Mouse (Mus musculus) adrenal gland, adult (tissue): ENCODE results near the gene Cct7.
"Not testable (repeated sequence)": the region's sequence is repeated elsewhere in the genome, so short reads cannot be mapped to it uniquely, and the experiment has no call there.

Source experiments
- DNase-seq, 2 experiments: peaks; one replicate each; pipeline ENCODE4 v3.0.0; 2022 to 2023; ENCODE audit warnings: low spot score in 1 of 2; ENCODE audit not compliant: inconsistent age in 2 of 2

Cct7 gene

DNA sequence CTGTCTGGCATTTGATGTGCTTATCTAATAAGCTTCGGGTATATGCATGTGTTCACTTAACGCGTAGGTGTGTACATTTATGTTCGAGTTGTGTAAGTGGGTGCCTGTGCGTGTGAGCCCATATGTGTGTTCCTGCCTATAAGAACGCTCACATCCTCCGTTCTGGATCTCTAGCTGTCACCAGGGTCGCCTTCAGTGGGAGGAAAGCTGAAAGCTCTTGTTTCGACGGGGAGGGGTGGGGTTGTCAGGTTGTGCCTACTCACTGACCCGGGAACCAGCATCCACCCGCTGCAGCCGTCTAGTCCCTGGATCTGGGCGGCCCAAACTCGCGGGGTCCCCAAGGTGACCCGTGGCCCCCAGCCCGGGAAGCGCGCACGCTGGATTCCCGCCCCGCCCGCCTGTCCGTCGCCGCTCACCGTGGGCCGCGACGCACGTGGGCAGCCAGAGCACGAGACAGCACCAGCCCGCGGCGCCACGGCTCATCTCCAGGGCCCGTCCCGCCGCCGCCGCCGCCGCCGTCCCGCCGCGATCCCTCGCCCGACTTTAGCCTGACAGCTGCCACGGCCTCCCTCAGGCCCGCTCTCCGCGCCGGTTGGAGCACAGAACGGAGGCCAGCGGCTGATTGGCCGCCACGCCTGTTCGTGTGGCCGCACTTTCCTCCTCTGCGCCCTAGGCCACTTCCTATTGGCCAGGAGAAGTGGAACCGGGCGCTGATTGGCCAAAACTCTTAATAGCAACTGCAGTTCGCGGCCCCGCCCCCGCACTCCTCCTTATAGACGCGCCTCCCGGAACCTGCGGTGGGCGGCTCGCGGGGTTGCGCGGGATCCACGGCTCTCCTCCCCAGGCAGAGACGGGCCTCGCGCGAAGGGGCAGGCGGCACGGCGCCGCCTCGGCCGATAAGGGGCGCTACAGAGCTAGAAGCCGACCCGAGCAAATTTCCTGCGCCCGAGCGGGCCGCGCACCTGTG is at the start of gene Cct7:
Cct7 (plus strand) TSS at position 818 of the 967 bp plus-strand sequence.
- peak; percentile 99 for DNase-seq

DNA sequence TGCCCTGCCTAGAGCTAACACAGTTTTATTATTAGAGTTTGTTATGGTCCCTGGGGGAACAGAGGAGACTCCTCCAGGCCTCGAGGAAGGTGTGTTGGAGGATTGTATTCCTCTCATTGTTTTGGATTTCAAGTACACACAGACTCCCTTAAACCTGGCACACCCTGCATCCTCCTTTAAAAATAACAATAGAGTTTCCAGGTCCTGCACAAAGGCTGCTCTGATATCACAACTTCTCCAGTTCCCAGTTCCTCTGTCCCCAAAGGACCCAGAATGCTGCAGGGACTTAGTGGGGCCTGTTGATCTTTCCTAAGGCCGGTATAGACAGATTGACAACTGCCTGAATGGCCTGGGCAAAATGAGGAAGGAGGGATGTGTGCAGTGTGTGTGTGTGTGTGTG is 48.7 kb upstream of the Cct7 start:
- DNase-seq: no peak

DNA sequence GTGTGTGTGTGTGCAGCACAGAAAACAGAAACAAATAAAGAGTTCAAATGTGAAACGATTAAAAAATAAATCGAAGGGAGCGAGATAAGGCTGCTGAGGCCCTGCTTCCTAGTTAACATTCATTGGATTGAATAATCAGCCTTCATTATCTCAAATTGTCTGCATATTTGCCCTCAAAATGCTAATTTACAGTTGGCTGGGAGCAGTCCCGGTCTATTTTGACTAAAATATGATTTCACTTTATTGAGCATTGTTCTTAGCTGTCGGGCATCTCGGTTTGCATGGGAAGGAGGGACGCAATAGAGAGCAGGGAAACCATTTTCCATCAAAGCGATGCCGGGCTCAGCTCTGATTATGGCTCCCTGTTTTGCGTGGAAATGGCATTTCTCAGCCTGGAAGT is 48.3 kb upstream of the Cct7 start:
- no peak for DNase-seq

DNA sequence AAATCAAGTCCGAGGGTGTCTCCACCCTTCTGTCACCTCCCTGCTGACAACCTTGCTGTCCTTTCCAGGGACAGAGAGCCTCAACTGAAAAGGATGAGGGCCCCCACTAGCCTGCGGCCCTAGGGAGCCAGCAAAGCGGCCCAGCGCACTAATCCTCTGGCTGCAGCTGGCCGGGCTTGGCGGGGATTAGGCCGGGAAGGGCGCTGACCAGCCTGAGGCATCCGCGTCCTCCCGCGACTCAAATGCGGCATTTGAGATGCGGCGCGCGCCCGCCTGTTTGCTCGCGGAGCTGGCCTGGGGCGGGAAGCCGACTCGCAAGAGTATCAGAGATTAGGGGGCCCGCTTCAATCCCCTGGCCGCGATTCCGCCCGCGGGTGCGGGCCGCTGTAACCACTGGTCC is 42.3 kb upstream of the Cct7 start:
- no peak for DNase-seq

DNA sequence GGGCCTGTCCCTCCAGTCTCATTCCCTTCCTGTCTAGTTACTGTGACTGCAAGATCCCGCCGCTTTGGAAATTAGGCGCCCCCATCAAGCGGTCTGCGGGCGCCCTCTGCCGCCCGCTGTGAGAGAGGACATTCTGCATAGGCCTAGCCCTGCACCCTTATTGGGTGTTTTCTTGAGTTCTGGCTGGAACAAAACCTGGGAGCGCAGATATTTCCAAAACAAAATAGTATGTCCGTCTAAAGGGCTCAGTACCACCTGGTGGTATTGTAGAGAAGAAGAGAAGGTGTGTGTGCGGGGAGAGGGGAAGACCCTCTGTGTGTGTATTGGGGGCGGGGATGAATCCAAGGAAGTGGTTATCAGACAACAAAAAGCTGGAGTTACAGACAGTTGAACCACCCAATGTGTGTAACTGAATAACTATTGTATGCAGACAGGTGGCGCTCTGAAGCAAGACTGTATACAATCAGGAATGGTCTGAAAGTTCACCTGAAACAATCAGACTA is 40.5 kb upstream of the Cct7 start:
- DNase-seq: peak; percentile 49 to 78

DNA sequence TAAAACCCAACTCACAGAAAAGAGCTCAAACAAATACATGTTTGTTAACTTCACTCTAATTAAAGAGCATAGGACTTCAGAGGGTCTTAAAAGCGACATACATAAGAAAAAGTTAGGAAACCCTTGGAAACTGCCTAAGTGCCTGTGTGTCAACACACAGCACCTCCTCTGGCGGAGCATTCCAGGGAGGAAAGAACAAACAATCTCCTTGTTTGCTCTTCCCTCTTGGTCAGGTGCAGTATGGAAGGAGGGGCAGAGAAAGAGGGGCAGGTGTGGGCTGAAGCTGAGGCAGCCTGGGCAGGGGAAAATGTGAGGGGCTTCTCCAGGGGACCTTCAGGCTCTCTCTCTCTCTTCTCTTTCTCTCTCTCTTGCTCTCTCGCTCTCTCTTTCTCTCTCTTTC is 35.5 kb upstream of the Cct7 start:
- DNase-seq: no peak

DNA sequence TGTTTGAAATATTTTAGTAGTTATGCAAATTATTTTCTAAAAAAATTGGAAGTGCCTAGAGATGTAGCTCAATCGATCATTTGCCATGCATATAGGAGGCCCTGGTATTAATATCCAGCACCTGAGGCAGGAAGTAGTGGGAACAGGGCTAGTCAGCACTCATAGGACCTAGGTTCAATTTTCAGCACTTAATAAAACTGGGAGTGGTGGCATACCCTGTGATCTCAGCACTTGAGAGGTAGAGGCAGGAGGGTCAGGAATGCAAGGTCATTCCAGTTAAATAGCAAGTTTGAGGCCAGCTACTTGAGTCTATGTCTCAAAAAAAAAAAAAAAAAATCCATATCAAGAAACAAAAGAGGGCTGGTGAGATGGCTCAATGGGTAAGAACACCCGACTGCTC is 32.2 kb upstream of the Cct7 start:
- no peak for DNase-seq

DNA sequence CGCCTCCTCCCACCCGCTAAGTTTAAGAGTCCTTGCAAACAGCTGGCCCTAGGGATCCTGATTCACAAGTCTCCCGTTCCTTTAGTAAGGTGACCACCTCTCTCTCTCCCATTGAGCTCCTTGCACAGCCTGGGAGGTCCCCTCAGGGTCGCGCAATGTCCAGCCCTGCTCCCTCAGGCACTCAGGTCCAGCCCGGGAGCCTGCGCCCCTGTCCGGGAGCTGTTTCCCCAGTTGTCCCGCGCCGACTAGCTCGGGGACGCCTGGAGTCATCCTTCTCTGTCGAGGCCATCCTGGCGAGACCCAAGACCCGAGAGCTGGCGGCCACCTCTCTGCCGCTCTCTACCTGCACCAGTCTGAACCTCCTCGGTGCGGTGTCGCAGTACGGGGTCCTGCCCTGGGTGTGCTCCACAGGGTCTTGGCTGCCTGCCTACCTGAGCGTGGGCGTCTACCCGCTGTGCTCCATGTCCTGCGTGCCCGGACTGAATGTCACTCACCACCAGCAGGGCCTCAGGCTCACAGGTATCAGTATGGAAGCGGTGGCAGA is 27.4 kb upstream of the Cct7 start, which contains the start of gene Noto:
Noto (plus strand) TSS at position 51 of the 544 bp plus-strand sequence.
- peak in 1 of 2 experiments; percentile 58 for DNase-seq

DNA sequence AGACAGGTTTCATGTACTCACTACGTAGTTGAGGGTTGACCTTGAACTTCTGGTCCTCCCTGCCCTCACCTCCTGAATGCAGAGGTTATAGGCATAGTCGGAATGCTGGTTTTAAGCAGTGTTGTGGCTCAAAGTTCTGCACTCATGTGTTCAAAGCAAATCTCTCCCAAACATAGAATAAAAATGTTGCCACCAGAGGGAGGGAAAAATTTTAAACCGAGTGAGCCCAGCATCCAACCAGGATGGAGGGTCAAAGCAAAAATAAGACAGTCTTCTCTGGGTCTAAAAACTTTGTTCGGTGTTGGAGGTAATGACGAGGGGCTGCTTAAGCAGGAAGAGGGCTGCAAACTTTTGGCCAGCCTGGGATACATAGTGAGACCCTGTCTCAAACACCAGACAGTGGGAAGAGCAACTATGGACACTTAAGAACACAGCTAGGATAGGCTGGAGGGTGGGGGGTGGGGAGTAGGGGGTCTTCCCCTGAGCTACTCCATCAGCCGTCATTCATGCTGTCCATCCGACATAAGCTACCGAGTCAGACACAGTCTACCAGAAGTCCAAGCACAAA is 20.0 kb upstream of the Cct7 start:
- peak in 1 of 2 experiments; percentile 35 for DNase-seq

DNA sequence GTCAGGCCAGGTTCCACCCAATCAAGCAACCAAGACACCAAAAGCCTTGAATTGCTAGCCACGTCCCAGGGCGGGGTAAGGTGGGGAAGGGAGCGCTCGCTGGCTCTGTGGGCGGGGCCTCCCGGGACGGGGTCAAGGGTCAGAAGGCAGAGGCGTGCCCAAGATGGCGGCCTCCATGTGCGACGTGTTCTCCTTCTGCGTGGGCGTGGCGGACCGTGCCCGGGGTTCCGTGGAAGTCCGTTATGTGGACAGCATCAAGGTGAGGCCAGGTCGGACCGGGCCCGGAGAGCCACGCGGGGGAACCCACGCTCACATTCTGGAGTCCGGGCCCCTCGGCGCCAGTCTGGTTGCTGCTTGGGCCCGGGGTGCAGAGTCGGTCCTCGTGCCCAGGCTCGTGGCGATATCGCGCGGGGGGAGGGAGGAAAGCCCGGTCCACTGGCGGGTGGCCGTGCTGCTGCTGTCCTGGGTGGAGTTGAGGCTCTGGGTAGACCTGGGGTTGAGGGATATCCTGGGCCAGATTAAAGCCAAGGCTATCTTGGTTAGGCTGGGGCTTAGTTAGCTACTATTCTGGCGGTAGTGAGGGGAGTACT is 19.4 kb upstream of the Cct7 start, which contains the start of gene Smyd5:
Smyd5 (plus strand) TSS at position 148 of the 590 bp plus-strand sequence.
- DNase-seq: peak; percentile 90 to 97

DNA sequence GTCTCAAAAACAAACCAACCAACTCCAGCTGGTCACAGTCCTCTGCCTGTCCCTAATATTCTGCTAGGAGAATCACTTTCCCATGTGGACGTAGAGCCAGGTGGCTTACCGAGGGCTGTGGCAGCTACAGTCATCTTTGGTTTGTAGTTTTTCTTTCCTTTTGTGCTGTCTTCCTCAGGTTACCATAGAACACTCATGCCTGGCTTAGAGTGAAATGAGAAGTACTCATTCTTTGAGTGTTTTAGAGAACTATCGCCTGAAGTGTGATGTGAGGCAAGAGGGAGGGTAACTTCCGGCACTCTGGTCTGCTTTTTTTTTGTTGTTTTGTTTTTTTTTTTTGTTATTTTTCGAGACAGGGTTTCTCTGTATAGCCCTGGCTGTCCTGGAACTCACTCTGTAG is 17.4 kb upstream of the Cct7 start:
- no peak for DNase-seq

DNA sequence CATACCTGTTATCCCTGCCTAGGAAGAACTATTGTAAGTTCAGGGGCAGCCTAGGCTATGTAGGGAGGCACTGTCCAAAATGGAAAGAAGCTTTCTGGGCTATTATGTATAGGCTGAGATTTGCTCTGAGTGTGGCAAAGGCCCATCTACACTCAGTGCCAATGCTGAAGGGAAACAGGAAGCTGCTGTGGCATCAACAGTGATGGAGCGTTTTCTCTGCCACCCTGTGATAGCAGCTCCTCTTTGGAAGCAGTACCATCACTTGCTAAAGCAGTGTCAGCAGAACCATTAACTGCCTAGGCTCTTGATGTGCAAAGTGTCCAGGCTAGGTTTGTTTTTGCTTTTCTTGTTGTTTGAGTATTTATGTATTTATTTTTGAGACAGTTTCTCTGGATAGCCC is 15.1 kb upstream of the Cct7 start:
- DNase-seq: no peak

DNA sequence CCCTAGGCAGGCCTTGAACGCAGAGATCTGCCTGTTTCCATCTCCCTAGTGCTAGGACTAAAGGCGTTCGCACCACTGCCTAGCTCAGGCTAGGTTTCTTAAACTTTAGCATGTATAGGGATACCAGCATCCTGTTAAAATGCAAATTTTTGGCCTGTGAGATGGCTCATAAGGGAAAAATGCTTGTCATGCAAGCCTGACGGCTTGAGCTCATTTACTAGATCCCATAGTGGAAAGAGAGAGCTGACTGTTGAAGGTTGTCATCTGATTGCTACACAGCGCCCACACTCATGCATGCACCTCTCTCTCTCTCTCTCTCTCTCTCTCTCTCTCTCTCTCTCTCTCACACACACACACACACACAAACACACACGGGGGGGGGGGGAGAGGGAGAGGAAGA is 14.7 kb upstream of the Cct7 start:
- no peak for DNase-seq

DNA sequence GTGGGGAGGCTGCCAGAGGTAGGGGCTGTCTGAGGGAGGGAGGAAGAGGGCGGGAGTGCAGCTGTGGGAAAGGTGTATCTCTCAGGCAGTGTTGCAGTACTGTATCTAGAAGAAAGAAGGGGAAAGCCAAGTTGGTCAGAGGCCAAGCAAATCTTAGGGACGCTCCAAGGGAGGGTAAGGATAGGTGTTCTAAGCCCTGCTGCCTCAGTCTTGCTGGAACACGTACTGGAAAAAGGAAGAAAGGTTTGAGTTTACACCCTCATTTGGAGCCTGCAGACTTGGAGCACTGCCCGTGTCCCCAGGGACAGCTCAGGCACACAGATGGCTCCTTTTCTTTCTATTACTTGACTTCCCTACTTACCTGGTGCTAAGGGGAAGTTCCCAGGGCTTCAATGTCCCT is 10.2 kb upstream of the Cct7 start:
- DNase-seq: no peak

DNA sequence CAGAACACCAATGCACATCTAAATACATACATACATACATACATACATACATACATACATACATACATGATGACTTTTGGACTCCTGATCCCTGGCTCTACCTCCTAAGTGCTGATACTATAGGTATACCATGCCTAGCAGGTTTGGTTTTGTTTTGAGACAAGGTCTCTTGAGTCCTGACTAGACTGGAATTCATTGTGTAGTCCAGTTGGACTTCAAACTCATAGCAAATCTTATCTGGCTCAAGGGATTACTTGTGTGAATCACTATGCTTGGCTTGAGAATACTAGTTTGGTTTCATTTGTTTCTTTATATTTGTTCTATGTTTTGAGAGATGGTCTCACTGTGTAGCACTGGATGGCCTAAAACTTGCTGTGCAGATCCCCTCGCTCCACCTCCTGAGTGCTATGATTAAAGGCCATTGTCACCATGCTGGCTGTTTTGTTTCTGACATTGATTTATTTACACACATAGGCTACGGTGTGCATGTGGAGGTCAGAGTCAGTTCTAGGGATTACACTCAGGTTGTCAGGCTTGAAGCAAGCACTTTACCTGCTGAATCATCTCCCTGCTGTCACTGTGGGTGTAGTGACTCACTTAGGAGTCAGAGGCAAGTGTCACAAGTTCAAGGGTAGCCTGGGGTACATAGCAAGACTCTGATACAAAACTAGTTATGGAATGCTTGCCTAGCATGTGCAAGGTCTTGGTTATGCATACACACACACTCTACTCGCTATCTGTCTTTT is 7.7 kb upstream of the Cct7 start:
- DNase-seq: peak; percentile 67 to 82

DNA sequence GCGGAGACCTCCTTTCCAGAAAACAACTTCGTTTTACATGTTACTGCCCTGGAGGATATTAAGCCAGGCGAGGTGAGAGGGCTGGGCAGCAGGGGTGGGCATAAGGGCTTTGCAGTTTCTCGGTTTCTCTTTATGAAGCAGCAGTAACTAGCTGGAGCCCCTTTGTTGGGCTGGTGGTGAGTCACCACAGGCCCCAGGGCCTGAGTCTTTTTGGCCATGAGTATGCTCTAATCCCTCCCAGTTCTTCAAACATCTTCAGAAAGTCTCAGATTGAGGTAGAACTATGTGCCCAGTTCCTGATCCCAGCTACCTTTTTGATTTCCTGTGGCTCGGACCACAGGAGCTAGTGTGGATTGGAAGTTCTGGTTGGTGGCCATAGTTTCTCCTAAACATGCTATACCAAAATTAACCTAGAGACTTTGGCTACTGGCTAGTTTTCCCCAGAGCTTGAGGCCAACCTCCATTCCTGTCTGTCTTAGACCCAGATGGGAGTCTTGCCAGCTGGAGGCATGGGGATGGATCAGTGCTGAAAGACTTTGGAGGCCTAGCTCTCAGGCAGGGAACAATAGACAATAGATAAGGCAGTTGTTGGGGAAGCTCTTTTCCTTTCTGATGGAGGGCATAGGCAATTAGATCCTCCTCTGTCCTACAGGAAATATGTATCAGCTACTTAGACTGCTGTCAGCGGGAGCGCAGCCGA is 6.9 kb upstream of the Cct7 start:
- DNase-seq: no peak

DNA sequence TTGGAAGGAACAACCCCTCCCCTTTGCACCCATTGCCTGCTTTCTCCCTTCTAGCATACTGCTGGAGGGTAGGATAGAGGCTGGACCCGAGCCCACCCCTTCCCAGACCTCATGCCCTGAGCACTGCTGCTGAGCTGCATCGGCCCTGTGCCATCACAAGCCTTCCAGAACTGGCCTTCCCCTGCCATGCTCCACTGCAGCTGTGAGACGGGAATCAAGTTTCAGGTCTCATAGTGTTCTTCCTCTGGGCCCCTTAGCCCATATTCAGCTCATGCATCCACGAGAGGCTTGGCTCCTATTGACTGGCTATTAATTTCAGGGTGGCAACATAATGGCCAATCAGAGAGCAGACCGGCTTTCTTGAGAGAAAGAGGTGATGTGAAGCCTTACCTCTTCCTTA is 6.0 kb upstream of the Cct7 start:
- no peak for DNase-seq

DNA sequence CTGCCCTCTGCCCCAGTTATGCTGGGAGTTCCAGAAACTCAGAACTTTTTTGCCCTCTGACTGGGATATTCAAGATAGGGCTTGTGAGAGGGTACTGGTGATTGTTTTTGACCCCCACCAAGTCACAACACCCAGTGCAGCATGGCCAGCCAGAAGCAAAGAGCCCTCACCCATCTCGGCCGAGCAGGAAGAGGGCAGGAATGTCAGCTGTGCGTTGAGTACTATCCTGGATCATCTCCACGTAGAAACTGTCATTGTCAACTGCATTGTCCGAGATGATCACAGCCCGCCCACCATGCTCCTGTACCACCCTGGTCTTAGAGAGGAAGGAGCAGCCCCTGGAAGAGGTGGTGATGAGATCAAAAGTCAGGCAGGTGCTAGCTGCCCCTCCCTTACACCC is 4.0 kb upstream of the Cct7 start:
- DNase-seq: no peak

DNA sequence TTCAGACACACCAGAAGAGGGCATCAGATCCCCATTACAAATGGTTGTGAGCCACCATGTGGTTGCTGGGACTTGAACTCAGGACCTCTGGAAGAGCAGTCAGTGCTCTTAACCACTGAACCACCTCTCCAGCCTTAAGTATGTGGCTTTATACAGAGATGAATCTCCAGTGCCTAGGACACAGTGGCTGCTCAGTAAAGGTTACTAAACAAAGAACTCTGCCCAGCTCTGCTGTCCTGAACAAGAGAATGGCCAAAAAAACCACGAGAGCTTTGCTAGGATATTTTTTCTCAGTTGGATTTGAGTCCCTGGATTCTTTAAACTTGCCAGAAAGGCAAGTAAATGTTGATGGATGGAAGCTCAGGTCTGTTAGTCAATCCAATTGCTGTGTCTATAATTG is 1.2 kb upstream of the Cct7 start:
- not testable (repeated sequence) for DNase-seq
